Mouse (Mus musculus) skeletal muscle tissue, adult 2 months (tissue): ENCODE results near the gene B4galt1.

Experiments used
- DNase-seq: peaks from one replicate; pipeline ENCODE4 v3.0.0-alpha.2; 2012; ENCODE audit warnings: low read depth, low spot score

The B4galt1 gene

GRCm38 (mm10) chr4:40819151-40819550, 34.7 kb downstream of the B4galt1 start:
- DNase-seq = no peak

GRCm38 (mm10) chr4:40818421-40818820, 35.4 kb downstream of the B4galt1 start:
- DNase-seq = no peak

GRCm38 (mm10) chr4:40817936-40818335, 35.9 kb downstream of the B4galt1 start:
- no peak for DNase-seq

- DNase-seq = no peak
Observed at GRCm38 (mm10) chr4:40815775-40816372, 37.9 kb downstream of the B4galt1 start.

GRCm38 (mm10) chr4:40815120-40815519, 38.7 kb downstream of the B4galt1 start:
- no peak for DNase-seq

GRCm38 (mm10) chr4:40814359-40814758, 39.4 kb downstream of the B4galt1 start:
- DNase-seq = no peak

GRCm38 (mm10) chr4:40812891-40813290, 40.9 kb downstream of the B4galt1 start:
- no peak for DNase-seq

- DNase-seq = no peak
Observed at GRCm38 (mm10) chr4:40810481-40810880, 43.3 kb downstream of the B4galt1 start.

GRCm38 (mm10) chr4:40807382-40807781, 46.4 kb downstream of the B4galt1 start:
- DNase-seq = peak; percentile 58

GRCm38 (mm10) chr4:40805401-40805800, 48.4 kb downstream of the B4galt1 start:
- peak; percentile 74 for DNase-seq

- DNase-seq = no peak
Observed at GRCm38 (mm10) chr4:40802787-40803186, 51.0 kb downstream of the B4galt1 start.

GRCm38 (mm10) chr4:40801908-40802307, 51.9 kb downstream of the B4galt1 start:
- DNase-seq = no peak

GRCm38 (mm10) chr4:40800873-40801272, 52.9 kb downstream of the B4galt1 start:
- DNase-seq = peak; percentile 47

GRCm38 (mm10) chr4:40798833-40799555, 54.8 kb downstream of the B4galt1 start:
- peak; percentile 34 for DNase-seq

GRCm38 (mm10) chr4:40795761-40796160, 58.0 kb downstream of the B4galt1 start:
- DNase-seq = no peak

- DNase-seq = no peak
Observed at GRCm38 (mm10) chr4:40794320-40794719, 59.5 kb downstream of the B4galt1 start.

- DNase-seq = no peak
Observed at GRCm38 (mm10) chr4:40791176-40791575, 62.6 kb downstream of the B4galt1 start.

- DNase-seq = no peak
Observed at GRCm38 (mm10) chr4:40786578-40786977, 67.2 kb downstream of the B4galt1 start.

GRCm38 (mm10) chr4:40785620-40786166, 68.1 kb downstream of the B4galt1 start:
- no peak for DNase-seq

GRCm38 (mm10) chr4:40784556-40785169, 69.1 kb downstream of the B4galt1 start:
- DNase-seq = peak; percentile 61

- no peak for DNase-seq
Observed at GRCm38 (mm10) chr4:40783049-40783448, 70.8 kb downstream of the B4galt1 start.

- DNase-seq = no peak
Observed at GRCm38 (mm10) chr4:40781797-40782495, 71.9 kb downstream of the B4galt1 start.
